Mouse (Mus musculus): ENCODE measurements around the gene Clic4.

GRCm38 (mm10) chr4:135248250-135249018 is 24.2 kb downstream of the Clic4 start:
- peak; percentile 28 for TF ChIP-seq CTCF (IDR thresholded peaks at IDR 0.05)
- no peak for TF ChIP-seq EP300 (IDR thresholded peaks at IDR 0.05)
